Mouse (Mus musculus): Measurements from ENCODE around the gene Hes7.

Hes7 gene

DNA sequence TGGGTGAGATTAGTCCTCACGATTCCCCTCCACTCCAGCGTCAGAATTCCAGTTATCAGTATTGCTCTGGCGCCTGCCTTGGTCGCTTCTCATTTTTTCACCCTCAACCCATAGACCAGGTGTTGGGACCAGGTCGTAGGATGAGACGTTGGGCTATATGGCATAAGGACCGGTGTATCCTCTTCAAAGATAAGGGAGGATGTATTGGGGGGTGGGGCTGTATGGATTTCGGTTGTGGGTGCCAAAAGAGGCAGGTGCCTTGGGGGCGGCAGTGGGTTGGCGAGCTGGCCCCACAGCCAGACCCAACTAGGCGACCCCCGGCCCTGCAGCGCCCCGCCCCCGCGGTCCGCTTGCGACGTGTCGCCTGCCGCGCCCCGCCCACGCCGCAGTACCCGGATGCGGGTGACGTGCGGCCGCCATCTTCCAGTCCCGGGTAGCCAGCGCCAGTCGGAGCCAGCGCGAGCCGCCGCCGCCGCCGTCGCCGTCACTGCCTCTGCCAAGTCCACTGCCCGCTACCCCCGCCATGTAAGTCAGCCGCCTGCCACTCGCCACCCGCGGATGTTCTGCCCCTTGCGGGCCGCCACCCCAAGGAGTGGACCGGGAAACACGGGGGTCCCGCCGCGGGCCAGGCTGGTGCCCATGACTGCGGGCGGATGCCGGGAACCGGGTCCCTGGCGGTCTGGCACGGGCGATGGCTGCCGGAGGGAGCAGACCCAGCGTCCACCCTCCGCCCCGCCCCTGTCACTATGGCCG lies 31.9 kb upstream of the Hes7 start, which contains the start of gene Vamp2:
TSS of gene Vamp2 (plus strand) at position 388 of the 753 bp plus-strand sequence.
- DNase-seq (ENCODE audit: low spot score in 2 of 2), result peak; percentile 91 to 96

DNA sequence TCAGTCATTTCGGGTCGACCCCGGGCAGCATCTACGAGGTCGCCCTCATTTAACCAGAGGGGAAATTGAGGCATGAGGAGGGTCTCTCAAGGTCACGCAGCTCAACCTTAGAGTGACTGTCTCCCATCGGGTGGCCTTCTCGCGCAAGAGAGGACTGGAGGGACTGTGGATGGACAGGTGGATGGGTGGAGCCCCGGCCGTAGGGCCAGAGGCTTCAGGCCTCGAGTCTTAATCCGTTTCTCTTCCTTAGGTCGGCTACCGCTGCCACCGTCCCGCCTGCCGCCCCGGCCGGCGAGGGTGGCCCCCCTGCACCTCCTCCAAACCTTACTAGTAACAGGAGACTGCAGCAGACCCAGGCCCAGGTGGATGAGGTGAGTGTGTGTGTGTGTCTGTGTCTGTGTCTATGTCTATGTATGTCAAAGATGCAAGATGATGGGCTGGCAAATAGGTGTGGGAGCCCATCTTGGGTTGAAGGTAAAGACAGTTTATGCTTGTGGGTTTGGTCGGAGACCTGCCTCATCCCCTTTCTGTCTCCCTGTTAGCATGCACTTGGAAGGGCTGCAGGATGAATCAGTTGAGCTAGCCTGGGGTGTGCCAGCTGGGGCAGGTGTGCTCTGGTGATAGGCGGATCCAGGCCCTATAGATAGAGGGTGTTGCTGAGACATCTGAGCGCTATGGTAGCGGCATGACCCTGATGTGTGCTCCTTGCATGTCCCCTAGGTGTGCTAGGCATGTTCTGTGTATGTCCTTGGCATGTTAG lies 31.2 kb upstream of the Hes7 start:
- DNase-seq (ENCODE audit: low spot score in 2 of 2), result no peak

DNA sequence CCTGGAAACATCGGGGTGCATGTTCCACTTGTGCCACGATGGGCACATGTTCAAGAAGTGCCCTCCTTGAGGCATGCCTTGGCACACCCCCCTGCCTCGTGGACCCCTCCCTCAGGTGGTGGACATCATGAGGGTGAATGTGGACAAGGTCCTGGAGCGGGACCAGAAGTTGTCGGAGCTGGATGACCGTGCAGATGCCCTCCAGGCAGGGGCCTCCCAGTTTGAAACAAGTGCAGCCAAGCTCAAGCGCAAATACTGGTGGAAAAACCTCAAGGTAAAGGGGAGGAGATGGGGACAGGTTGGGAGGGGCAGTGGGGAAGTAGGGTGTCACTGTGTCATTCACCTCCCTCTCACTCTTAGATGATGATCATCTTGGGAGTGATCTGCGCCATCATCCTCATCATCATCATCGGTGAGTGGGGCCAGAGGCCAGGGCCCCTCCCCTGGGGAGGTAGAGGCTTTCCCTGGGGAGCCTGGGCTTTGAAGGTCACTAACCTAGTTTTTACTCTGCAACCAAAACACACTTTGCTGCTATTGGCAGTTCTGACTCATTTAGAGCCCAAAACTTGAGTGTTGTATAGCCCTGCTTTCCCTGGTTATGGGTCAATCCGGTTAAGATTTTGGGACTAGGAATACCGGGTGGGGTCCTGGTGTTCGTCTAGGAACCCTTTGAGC lies 30.5 kb upstream of the Hes7 start:
- DNase-seq (ENCODE audit: low spot score in 2 of 2), result no peak

DNA sequence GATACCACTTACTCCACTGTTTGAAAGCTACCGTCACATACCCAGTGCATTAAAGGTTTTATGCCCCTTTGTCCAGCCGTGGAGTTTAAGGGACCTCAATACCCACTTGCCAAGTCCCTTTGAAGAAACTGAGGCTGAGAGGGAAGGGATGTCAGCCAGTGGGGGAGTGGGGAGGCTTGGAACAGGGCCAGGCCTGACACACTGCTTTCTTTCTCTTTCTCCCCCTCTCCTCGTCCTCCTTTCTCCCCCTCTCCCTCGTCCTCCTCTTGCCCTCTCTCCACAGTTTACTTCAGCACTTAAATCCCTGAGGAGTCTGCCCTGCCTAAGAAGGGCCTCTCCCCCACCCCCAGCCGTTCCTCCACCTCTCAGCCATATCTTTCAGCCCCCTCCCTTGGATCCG lies 29.8 kb upstream of the Hes7 start:
- DNase-seq (ENCODE audit: low spot score in 2 of 2), result no peak

DNA sequence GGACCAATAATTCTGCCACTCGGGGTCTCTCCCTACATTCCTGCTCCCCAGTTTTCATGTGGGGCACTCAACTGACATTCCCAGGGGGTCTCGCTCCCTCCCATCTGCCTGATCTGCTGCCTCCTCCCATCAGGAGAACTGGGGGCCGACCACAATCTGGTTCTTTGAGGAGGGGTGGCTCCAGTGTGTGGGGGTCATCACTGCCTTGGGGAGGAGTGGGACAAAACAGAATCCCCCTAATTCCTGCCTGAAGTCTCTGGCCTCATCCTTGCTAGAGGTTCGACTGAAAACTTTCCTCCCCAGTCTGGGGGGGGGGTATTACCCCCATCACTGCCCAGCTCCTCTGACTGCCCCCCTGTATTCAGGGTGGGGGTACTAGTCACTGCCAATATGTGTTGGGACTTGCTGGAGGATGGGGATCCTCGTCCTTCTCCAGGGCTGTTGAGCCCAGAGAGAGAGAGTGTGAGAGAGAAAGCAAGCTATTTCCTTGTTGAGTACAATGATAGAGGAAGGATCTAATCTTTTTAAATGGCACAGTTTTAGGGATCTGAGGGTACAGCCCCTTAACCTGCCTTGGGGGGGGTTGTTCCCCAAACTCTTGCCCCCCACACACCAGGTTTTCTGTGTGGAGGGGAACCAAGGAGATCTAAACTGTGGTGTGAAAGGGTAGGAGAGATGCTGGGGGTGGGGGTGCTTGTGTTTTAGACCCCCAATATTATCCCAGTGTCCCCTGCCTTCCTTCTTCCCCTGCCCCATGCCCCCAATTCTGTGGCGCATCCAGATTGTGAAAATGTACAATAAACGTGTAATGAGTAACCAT lies 28.4 kb upstream of the Hes7 start:
- no peak for DNase-seq (ENCODE audit: low spot score in 2 of 2)

DNA sequence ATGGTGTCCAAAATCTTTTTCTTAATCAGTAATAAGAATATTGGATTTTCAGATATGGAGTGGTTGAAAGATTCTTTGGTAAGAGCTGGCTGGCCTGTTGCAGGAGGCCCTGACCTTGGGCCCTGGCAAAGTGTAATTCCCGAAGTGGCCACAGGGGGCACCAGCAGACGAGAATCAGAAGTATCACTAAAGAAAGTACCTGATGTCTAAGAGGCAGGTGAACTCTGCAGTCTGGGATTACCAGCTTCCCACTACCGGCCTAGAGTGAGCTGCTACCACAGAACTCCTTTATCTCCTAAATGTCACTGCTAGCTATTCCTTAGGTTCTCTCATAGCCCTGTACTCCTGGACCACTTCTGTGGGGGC lies 27.8 kb upstream of the Hes7 start:
- peak; percentile 85 to 87 for DNase-seq (ENCODE audit: low spot score in 2 of 2)

DNA sequence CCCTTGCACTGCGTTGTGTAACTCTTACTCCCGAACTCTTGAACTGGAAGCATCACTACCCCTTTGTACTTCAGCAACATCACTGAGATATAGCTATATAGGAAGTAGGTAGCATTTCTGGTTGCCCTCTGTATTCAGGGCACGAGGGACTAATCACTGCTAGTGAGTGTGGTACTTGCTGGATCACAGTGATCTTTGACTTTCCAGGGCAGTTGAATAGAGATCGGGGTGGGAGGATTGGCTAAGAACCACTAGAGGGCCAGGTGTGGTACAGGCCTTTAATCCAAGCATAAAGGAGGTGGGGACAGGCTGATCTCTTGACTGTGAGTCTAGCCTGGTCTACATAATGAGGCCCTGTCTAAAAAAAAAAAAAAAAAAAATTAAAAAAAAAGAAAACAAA lies 27.3 kb upstream of the Hes7 start:
- DNase-seq (ENCODE audit: low spot score in 2 of 2), result no peak

DNA sequence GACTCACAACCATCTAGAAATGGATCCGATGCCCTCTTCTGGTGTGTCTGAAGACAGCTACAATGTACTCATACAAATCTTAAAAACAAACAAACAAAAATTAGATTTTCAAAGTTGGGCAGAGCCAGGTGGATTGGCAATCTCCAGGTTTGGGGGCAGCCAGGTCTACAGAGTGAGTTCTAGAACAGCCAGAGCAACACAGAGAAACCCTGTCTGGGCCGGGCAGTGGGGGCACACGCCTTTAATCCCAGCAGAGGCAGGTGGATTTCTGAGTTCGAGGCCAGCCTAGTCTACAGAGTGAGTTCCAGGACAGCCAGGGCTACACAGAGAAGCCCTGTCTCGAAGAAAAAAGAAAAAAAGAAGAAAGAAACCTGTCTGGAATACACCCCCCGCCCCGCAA lies 26.3 kb upstream of the Hes7 start:
- DNase-seq (ENCODE audit: low spot score in 2 of 2), result peak in 1 of 2 experiments; percentile 3

DNA sequence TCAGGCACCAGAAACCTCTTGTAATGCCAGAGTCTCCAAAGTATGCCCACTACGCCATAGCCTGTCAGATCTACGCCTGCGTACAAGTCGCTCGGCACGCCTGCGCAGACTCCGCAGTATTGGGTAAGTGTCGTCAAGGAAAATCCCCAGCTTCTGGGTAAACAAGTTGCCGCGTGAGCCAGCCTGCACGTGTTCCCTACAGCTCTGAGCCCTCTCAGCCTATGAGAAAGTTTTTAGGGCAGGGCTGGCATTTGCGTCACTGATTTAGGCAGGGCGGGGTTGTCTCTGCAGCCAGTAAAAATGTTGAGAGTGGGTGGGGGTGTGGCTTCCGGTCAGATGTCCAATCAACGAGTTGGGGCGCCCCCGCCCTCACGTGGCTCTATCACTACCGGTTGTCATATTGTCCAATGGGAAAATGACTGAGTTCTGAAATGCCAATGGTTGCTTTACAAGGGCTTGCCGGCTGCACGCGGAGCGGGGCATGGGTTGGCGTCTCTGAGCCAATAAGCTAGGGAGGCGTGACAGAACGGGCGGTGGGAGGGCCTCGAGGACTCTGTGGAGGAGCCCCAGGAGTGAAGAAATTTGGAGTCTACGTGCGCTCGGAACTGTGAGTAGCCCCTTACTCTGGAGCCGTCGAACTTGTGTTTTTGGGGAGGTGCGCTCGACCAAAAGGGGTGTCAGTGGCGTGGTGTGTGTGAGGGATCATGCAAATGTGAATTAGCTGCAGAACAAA lies 25.3 kb upstream of the Hes7 start, which contains the start of gene Per1:
TSS of gene Per1 (plus strand) at position 521 of the 733 bp plus-strand sequence.
- DNase-seq (ENCODE audit: low spot score in 2 of 2), result peak; percentile 100

DNA sequence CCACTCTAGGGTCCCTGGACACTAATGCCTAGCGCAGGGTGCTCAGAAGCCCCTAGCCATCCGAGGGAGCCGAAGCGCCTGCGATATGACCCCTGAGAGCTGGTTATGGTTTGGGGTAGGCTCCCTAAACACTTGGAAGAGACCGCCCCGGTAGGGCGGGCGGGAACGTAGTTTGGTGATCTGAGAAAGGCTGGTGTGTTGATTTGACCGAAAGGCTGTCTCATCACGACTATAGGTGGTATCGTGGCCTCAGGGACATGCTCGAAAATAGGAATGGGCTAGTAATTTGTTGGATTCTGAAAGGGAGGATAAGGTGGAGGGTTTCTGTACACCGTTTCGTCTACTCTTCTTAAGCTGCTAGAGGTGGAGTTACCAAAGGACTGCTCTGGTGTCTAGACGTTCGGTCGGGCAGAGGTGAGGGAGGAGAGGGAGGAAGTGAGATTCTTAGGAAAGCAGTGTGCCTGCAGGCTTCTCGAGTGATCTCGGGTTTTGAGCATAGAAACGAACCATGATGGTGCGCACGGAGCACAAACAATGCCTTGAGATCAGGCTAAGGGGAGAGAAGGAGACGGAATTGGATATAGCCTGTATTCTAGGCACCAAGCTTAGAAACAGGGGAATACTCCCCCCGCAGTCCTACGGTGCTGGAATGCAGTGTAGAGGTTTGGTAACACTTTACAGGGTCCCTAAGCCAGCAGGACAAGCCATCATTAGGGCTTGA lies 24.5 kb upstream of the Hes7 start:
- peak in 1 of 2 experiments; percentile 41 for DNase-seq (ENCODE audit: low spot score in 2 of 2)

DNA sequence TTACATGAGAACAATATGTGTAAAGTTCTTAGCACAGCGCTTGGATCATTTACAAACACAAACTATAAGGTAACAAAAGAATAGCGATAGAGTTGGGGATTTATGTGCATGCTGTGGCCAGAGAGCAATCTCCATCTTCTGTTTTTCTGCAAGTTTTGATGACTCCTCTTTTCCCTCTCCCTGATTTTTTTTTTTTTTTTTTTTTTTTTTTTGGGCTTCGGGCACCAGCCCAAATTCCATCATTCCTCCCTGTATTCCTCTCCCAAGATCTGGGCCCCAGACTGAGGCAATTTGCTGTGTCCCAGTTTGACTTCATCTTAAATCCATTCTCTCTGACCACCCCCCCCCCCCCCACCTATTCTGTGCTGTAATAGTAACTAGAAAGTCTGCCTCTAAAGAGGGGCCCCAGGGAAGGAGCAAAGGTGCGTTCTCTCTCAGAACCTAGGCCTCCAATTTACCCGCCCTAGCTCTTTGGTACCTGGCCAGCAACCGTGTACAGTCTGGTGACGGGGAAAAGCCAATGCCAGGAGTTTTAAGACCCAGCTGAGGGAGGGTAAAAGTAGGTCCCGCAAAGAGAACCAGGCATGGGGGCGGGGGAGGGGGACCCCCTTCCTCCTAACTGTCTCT lies 23.7 kb upstream of the Hes7 start:
- DNase-seq (ENCODE audit: low spot score in 2 of 2), result no peak

DNA sequence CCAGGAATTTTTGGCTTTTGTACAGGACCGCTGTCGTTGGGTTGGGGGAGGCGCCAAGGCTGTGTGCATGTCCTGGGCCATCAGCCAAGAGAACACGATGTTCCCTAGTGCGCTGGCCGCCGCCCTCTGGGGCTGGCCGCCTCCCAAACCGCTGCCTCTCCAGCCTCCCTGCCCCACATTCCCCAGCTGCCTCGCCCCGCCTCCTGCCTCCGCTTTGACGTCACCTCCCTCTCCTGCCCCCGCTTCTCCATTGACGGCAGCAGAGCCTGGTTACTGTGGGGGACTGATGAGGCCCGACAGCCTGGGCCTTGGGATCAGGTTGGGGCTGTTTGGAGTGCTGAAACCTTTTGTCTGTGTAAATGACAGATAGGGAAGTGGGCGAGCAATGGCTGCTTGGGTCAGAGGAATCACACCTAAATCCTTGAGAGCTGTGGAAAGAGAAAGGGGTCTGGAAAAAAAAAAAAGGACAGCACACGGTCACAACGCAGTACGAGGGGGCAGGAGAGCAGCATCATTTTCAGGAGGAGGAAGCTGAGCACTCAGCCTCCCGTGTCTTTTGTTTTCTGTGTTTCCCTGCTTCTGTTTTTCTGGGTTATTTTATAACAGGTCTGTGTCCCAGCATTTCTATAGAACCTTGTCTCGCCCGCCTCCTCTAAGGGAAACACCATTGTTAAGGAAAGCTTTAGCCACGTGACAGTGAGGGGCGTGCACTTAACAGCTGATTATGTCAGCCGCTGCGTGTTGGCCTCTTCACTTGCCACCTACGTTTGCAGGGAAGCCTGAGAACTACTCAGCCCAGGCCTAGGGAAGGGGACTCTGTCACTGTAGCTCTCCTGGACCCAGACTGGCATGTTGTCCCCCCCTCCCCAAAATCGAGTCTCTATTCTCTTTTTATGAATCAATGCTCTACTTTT lies 23.0 kb upstream of the Hes7 start:
- peak; percentile 97 to 99 for DNase-seq (ENCODE audit: low spot score in 2 of 2)

DNA sequence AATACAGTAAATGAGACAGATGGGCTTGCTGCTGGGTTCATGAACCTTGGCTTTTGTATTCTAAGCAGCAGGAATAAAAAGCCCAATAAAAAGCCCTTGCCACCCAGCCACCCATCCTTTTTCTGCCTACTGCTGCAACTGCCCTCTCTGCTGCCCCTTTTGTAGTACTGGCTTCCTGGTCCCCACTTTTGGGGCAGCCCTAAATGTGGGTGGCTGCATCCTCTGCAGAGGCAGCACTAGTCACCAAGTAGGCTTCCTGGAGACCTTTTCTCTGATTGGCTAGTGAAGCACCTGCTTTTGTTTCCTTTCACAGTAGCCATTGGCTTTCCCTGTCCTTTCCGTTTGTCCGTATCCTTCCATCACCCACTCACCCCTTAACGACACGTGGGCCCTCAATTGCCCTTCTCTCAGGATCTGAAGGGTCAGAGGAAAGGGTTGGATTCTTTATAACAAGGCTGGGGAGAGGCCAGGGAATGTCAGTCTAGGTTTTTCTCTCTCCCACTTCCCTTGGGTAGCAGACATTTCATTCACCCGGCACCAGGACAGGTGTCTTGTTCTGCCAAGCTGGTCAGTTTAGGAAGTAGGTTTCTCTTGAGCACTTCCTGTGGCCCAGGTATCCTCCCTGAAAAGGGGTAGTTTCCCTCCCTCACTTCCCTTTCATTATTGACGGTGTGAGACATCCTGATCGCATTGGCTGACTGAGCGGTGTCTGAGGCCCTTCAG lies 22.0 kb upstream of the Hes7 start:
- no peak for DNase-seq (ENCODE audit: low spot score in 2 of 2)

DNA sequence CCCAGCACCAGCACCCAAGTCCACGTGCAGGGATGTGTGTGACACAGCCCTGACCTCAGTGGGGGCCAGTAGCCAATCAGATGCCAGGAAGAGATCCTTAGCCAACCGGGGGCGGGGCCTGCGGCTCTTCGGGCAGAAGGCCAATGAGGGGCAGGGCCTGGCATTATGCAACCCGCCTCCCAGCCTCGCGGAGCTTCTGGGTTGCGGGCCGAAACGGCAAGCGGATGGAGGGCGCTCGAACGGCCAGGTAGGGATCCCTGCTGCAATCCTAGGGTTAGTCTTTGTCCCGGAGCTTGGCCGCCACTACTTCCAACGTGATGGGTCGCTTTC lies 21.5 kb upstream of the Hes7 start:
- DNase-seq (ENCODE audit: low spot score in 2 of 2), result peak; percentile 97 to 98

DNA sequence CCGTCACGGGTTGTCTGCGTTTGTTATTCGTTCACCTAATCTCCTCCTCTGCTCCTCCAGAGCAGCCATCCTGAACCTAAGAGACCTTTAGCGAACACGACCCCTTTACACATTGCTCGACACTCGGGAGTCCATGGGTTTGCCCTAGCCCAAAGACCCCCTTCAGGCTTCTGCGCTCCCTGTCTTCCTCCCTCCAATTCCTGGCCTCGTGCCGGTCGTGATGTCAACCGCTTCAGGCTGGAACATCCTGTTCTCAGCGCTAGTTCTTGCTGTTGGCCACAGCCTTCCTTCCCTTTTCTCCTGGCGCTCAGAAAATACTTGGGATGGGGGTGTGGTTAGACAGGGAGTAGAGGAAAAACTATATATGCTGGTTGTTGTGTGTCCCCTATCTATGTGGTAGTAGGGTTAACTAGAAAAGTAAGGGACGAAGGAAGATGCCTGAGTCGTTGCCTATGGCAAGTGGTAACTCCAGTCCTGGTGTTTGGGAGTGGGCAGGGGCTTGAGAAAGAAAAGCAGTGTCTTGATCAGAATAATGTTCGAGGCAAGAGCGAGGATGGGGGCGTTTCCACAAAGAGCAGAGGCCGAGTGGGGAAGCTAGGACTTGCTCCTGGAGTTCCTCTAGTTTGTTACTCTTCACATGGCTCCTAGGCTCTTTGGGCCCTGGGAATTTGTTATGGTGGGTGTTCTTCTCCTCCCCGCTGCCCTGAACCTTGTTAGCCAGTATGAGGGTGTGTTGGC lies 20.9 kb upstream of the Hes7 start:
- DNase-seq (ENCODE audit: low spot score in 2 of 2), result peak in 1 of 2 experiments; percentile 53

DNA sequence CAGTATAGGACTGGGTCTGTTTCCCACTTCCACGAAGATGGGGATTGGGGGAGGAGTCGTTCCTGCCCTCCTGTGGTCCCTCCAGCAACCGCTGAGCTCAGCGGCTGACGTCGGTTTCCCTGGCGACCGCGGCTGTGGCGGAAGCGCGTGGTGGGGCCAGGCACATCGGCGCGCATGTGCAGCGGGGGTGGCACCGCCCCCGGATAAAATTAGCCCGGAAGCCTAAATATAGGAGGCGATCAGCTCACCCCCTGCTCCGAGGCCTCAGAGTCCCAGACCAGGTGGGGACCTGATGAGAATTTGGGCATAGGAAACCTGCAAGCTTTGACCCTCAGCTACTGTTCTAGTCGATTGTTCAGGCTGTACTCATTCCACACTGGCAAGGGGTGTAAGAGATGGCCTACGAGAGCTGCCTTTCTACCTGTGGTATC lies 20.3 kb upstream of the Hes7 start:
- DNase-seq (ENCODE audit: low spot score in 2 of 2), result peak; percentile 93 to 95

DNA sequence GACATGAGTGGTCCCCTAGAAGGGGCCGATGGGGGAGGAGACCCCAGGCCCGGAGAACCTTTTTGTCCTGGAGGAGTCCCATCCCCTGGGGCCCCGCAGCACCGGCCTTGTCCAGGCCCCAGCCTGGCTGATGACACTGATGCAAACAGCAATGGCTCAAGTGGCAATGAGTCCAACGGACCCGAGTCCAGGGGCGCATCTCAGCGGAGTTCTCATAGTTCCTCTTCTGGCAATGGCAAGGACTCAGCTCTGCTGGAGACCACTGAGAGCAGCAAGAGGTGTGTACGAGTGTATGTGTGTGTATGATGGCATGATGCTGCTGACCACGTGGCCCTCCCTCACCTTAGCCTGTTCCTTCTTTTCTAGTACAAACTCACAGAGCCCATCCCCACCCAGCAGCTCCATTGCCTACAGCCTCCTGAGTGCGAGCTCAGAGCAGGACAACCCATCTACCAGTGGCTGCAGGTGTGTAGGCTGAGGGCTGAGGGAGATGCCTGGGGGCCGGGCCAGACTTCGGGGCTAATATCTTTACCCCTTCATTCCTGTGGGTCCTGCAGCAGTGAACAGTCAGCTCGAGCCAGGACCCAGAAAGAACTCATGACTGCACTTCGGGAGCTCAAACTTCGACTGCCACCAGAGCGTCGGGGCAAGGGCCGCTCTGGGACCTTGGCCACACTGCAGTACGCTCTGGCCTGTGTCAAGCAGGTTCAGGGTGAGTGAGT lies 19.4 kb upstream of the Hes7 start:
- DNase-seq (ENCODE audit: low spot score in 2 of 2), result no peak

All from frontal cortex, postnatal 36 days (tissue).